Comparison of ENCODE assay signal across 27 mouse cellular contexts in the genomic region with DNA sequence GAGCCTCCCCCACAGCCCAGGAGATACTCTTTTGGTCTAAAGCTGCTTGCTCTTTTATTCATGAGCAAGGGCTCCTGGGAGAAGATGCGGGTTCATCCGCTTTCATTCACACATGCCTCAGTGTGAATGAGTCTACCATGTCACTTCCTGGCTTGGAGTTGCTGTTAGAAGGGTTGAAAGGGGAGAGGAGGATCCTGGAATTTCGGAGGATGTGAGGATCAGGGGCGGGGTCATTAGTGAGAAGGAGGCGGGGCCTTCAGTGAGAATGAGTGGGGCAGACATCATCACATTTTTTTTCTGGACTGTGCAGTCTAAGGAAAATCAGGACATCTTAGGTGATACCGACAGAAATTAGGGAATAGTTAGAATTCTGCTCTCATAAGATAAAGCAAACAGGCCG.
A peak's percentile ranks its signal among the peaks of the same experiment; 100 is the strongest.
DNase-seq lines count a peak whose midpoint lies in the region; ATAC-seq and TF ChIP-seq lines count a peak whose summit lies in the region.
"Had no signal": no experiment of that assay in that cellular context is flagged by ENCODE, and none has a peak within 500 bp of the region (broad histone marks: within the 10 kb centered on the region; RNA-seq: fewer than 3 reads in every experiment).

No protein-coding gene starts in this region.

- H3K4me1 ChIP-seq in midbrain, embryonic 13.5 days (replicated peaks) = peaks cover 11% of the 10 kb centered on the region
- H3K4me1 ChIP-seq in midbrain, postnatal 0 days (ENCODE audit: insufficient read depth, low read length) = no peaks in the 10 kb centered on the region; the same call in 1 of the 2 replicates
- H3K4me1 ChIP-seq in ES-E14 (ENCODE audit: control insufficient read depth in 2 of 2, insufficient read depth in 2 of 2, low read length in 2 of 2, poor library complexity in 1 of 2) = no peaks in the 10 kb centered on the region

- in situ Hi-C loops in ES-E14 (cut with MboI; ENCODE audit: low sequenced_read_pairs in 2 of 2, unreplicated experiment in 2 of 2) = no loop called here

- TF ChIP-seq CTCF in midbrain, postnatal 0 days (IDR thresholded peaks at IDR 0.05) = no peak
- TF ChIP-seq CTCF in brain, embryonic 14.5 days (IDR thresholded peaks at IDR 0.05; ENCODE audit: borderline replicate concordance, extremely low read depth, insufficient read depth, insufficient read length) = no peak

- no peak for TF ChIP-seq POLR2A in brain, embryonic 14.5 days (IDR thresholded peaks at IDR 0.05; ENCODE audit: borderline replicate concordance, extremely low read depth, insufficient read depth, insufficient read length, poor library complexity, severe bottlenecking)

- H3K4me3 ChIP-seq in midbrain, embryonic 13.5 days (replicated peaks) = no peak overlapping the region
- H3K4me3 ChIP-seq in midbrain, postnatal 0 days (ENCODE audit: low read depth, low read length) = no peak overlapping the region
- no peak overlapping the region for H3K4me3 ChIP-seq in ES-E14 (ENCODE audit: insufficient read depth in 1 of 2, low read depth in 1 of 2, low read length in 2 of 2, poor library complexity in 1 of 2, severe bottlenecking in 1 of 2)
- H3K4me3 ChIP-seq: embryonic facial prominence, embryonic 12.5 days; embryonic facial prominence, embryonic 15.5 days; forebrain, embryonic 12.5 days; forebrain, embryonic 15.5 days; hindbrain, embryonic 13.5 days had no signal

- no peaks in the 10 kb centered on the region for H3K36me3 ChIP-seq in midbrain, embryonic 13.5 days
- H3K36me3 ChIP-seq in midbrain, postnatal 0 days (ENCODE audit: insufficient read depth, low read length) = no peaks in the 10 kb centered on the region
- no peaks in the 10 kb centered on the region for H3K36me3 ChIP-seq in ES-E14 (ENCODE audit: control insufficient read depth, insufficient read depth, low read length, poor library complexity, severe bottlenecking)
- H3K36me3 ChIP-seq: embryonic facial prominence, embryonic 12.5 days; embryonic facial prominence, embryonic 15.5 days; forebrain, embryonic 12.5 days; forebrain, embryonic 15.5 days; G1E; hindbrain, embryonic 13.5 days had no signal

- no peaks in the 10 kb centered on the region for H3K9me3 ChIP-seq in midbrain, embryonic 13.5 days
- H3K9me3 ChIP-seq in midbrain, postnatal 0 days (ENCODE audit: low read length) = no peaks in the 10 kb centered on the region
- H3K9me3 ChIP-seq in ES-E14 (ENCODE audit: control insufficient read depth, insufficient read depth, low read depth, low read length) = no peaks in the 10 kb centered on the region
- H3K9me3 ChIP-seq: embryonic facial prominence, embryonic 12.5 days; embryonic facial prominence, embryonic 15.5 days; forebrain, embryonic 12.5 days; forebrain, embryonic 15.5 days; G1E; hindbrain, embryonic 13.5 days had no signal

- H3K27me3 ChIP-seq in midbrain, embryonic 13.5 days = no peaks in the 10 kb centered on the region
- H3K27me3 ChIP-seq in midbrain, postnatal 0 days (ENCODE audit: insufficient read depth, low read length) = no peaks in the 10 kb centered on the region
- H3K27me3 ChIP-seq: embryonic facial prominence, embryonic 12.5 days; embryonic facial prominence, embryonic 15.5 days; forebrain, embryonic 12.5 days; forebrain, embryonic 15.5 days; hindbrain, embryonic 13.5 days had no signal

- H3K9ac ChIP-seq in midbrain, embryonic 13.5 days (replicated peaks) = no peak overlapping the region
- H3K9ac ChIP-seq in midbrain, postnatal 0 days (replicated peaks; ENCODE audit: low read length, poor library complexity, severe bottlenecking) = no peak overlapping the region
- H3K9ac ChIP-seq in ES-E14 (ENCODE audit: insufficient read depth, low read depth, low read length, poor library complexity, severe bottlenecking) = no peak overlapping the region
- H3K9ac ChIP-seq: embryonic facial prominence, embryonic 12.5 days; embryonic facial prominence, embryonic 15.5 days; forebrain, embryonic 12.5 days; forebrain, embryonic 15.5 days; hindbrain, embryonic 13.5 days had no signal

- no peak for DNase-seq in midbrain, postnatal 0 days (ENCODE audit: low spot score)
- DNase-seq in ES-CJ7 (ENCODE audit: low read depth, low spot score) (peak; percentile 6), ES-E14 (ENCODE audit: low read depth, low spot score) (peak; percentile 15)
- peak; percentile 37 for DNase-seq in brain, embryonic 14.5 days (ENCODE audit: low read depth)
- DNase-seq in c-Kit-positive CD71-positive TER-119-positive erythroid progenitor cells, embryonic 14.5 days (ENCODE audit: low spot score) = no peak
- DNase-seq: adrenal gland, adult 8-10 months; adrenal gland, postnatal 25 days; cerebellum, adult 11 months; cerebellum, adult 2 months; cerebellum, adult 9-11 months; cerebellum, postnatal 25 days; gastrocnemius, postnatal 14 days; heart, adult 11 months had no signal

- peak; percentile 30; the same call in 1 of the 2 replicates for ATAC-seq in midbrain, embryonic 13.5 days
- no peak for ATAC-seq in midbrain, postnatal 0 days (ENCODE audit: low FRiP score)
- ATAC-seq: activated CD4-positive, CD25-positive, alpha-beta regulatory T cell, adult 4 months; CD4-positive, CD25-positive, alpha-beta regulatory T cell, adult 4 months; forebrain, embryonic 15.5 days; hindbrain, postnatal 0 days; inflammation-experienced regulatory T-cells, adult 6 months; intestine, embryonic 16.5 days; Patski had no signal

- WGBS in midbrain, embryonic 13.5 days = 79% methylated on average over 7 of the region's 7 CpGs
- WGBS in midbrain, postnatal 0 days = 72% methylated on average over 7 of the region's 7 CpGs

- H3K4me2 ChIP-seq in midbrain, embryonic 13.5 days (replicated peaks) = no peak overlapping the region
- no peak overlapping the region for H3K4me2 ChIP-seq in midbrain, postnatal 0 days (ENCODE audit: low read depth, low read length, poor library complexity, severe bottlenecking)
- H3K4me2 ChIP-seq: embryonic facial prominence, embryonic 12.5 days; embryonic facial prominence, embryonic 15.5 days; forebrain, embryonic 12.5 days; forebrain, embryonic 15.5 days; heart, embryonic 11.5 days; hindbrain, embryonic 13.5 days had no signal

- H3K27ac ChIP-seq in midbrain, embryonic 13.5 days = no peak overlapping the region
- no peak overlapping the region for H3K27ac ChIP-seq in midbrain, postnatal 0 days (ENCODE audit: low read depth, low read length)
- H3K27ac ChIP-seq in ES-E14 (ENCODE audit: insufficient read depth, low read depth, low read length, poor library complexity, severe bottlenecking) = no peak overlapping the region
- H3K27ac ChIP-seq: embryonic facial prominence, embryonic 12.5 days; embryonic facial prominence, embryonic 15.5 days; forebrain, embryonic 12.5 days; forebrain, embryonic 15.5 days; hindbrain, embryonic 13.5 days; hindbrain, postnatal 0 days had no signal

TF ChIP-seq in ES-E14, 5 proteins besides CTCF, POLR2A, EP300 and RAD21:
- TF ChIP-seq ZC3H11A (IDR thresholded peaks at IDR 0.05; ENCODE audit: borderline replicate concordance, low read depth, low read length) = no peak

Comparison
In these comparisons a context has a peak if more than half of its experiments do, and no peak if none do; other contexts are left out.
1. DNase-seq: peak in ES-CJ7 (single experiment), ES-E14 (single experiment) and brain, embryonic 14.5 days (single experiment); none in midbrain, postnatal 0 days (single experiment) and c-Kit-positive CD71-positive TER-119-positive erythroid progenitor cells, embryonic 14.5 days (single experiment).